Mouse (Mus musculus): ENCODE data around the gene Pcsk4. TPM values are rescaled to one million over a fixed set of nuclear protein-coding genes. Genes with fewer than 3 reads are reported as not detected.

The Pcsk4 gene
- total RNA-seq, 2 experiments from 2014 or later, result 2.2 to 2.9 TPM

DNA sequence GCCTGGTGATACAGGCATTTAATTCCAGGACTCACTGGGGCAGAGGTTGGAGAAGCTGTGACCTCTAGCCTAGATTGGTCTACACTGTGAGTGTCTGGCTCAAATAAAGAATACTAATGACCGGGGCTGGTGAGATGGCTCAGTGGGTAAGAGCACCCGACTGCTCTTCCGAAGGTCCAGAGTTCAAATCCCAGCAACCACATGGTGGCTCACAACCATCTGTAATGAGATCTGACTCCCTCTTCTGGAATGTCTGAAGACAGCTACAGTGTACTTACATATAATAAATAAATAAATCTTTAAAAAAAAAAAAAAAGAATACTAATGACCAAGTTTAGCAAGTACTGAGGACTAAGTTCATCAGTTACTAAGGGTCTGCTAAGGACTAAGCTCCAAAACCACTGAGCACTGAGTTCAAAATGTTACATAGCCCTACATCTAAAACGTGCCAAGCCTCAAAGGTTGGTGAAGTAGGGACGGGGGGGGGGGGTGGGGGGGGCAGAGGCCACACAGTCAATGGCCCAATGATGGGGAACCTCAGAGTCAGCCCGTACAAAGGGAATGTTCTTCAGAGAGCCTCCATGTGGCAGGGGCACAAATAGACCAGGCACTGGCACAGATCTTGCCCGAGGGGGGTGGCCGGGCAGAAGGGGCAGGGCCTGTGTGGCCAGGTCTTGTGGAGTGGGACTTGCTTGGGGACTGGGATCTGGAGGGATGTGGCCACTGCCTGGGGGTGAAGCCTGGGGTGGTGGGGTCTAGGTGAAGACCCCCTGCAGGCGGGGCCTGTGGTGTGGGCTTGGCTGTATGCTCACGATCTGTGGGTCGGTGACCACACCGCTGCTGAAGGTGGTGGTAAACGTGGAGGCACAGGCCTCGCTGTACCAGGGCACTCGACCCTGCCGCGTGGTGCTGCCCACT, 4.9 kb downstream of the Pcsk4 start:
- DNase-seq, result no peak
- intact Hi-C loops (cut with DNase I), result no loop called here

DNA sequence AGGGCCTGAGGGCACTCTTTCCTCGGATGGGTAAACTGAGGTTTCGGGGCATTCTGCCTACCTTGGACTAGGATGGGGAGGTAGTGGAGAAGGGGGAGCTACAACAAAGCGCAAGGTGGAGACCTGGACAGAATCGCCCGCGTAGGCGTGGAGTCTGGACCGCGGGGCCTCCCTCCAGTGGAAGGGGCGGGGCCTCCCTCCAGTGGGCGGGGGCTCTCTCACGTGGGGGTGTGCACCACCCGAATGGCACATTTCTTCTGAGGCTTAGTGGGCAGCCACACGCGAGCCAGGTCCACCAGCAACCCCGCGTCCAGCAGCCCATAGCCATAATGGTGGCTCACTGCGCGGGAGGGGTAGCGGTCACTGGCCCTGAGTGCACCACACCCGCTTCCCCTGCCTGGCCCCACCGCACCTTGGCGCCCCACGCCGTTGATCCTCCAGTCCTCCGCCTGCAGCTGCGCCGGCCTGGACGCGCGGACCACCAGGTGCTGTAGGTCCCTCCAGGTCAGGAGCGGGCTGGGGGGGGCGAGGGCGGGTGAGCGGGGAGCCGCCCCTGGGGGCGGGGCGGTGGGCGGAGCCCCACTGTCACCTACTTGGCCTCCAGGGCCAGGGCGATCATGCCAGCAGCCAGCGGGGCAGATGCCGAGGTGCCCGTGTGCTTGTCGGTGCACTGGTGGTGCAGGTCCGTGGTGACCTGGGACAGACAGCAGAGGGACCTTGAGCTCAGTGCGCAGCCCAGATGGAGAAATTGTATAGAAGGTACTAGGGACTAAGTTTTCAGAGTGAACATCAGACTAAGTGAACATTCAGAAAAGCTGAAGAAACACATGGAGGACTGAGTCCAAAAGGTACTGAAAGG, 5.8 kb downstream of the Pcsk4 start:
- peak; percentile 74 to 77 for DNase-seq
- intact Hi-C loops (cut with DNase I), result no loop called here

DNA sequence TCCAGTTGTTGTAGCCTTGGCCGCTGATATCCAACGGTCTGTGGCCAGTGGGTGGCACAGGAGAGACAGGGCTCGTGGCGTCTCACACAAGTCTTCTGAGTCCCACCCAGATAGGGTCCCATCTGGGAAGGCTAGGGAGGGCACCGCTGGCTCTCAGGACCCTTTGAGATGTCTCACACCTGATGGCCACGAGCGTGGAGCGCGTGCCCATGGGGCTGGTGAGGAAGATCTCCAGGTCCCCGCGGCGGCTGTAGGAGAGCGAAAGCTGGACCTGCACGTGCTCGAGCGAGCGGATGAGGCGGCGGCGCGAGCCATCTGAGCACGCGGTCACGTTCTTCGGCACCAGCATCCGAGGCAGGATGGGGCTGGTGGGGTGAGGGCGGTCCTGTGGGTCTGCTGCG, 6.5 kb downstream of the Pcsk4 start:
- peak in 1 of 2 experiments; percentile 48 for DNase-seq
- intact Hi-C loops (cut with DNase I), result no loop called here

DNA sequence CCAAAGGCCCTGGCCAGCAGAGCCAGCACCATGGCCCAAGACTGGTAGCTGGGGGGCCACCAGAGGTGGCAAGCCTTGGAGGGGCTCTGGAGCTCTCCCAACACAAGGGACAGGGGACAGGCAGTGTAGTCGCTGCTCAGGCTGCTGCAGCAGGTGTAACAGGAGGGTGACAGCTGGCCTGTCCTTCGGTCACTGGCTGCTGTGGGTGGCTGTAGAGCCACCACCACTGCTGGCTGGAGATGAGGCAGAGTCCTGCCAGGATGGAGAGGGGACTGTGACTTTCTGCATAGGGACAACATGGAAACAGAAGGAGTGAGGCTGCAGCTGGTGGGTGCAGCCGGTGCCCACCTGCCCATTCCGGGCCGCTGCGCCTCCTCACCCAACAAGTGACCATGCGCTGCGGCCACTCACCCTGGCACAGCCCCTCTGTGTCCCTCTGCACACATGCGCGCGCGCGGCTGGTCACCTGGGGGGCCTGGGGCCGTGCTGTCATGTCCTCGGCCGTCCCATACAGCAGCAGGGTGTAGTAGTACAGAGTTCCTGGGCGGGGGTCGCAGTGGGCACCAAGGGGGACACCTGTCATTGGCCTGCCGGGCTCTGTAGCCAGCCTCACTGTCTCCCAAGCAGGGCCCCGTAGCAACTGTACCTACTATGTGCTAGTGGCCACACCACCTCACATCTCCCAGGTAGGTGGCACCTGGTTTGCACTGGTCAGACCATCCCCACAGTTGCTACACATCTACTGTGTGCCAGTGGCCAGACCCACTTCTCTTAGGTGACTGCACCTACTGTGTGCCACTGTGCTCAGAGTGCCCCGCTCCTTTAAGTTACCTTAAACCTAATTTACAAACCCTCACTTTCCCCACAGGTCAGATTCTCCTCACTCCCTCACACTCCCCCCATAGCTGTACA, 7.4 kb downstream of the Pcsk4 start:
- DNase-seq, result no peak
- intact Hi-C loops (cut with DNase I), result loop anchor here (2.0 kb wide), 1 partner anchor 27 kb away; the partner anchor contains the start of gene Apc2

DNA sequence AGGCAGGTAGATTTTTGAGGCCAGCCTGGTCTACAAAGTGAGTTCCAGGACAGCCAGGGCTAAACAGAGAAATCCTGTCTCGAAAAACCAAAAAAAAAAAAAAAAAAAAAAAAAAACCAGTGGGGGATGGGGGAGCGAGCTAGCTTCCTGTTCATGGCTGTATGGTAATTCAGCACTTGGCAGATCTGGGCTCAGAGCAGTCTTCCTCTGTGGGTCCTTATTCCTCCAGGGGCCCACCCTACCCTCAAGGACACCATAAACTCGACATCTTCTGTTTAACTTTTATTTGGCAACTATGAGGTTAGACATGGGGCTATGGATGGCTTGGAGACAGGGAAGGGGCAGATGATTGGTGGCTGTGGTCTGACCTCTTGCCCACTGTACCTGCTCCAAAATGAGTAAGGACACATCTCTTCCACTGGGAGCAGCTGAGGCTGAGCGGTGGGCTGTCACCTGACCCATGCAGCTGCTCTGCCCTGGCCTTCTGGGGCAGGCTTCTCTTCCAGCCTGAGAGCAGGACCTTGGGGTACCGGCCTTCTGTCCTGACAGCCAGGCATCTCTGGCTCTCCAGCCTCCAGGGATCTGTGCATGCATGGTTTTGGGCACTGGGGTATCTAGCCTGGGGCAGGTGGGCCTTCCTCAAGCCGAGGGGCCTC, 8.2 kb downstream of the Pcsk4 start:
- DNase-seq, result no peak
- intact Hi-C loops (cut with DNase I), result loop anchor here (2.0 kb wide), 1 partner anchor 26 kb away; the partner anchor contains the start of gene Apc2

DNA sequence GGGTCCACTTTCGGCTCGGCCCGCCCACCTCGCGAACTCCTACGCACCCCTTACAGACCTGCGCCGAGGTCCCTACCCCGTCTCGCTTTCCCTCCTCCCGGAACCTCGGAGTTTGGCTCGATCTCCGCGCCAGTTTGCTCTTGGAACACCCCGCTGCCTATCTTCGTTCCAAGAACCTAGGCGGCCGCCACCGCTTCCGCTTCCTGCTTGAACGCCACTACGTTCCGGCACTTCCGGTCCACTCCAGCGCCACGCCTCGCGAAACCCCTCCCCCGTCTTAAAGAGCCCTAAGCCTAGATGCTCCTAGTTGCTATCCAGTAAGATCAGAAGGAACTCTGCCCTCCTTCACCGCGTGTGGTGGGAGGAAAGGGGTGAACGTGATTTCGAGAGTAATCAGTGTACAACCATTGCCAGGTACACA, 8.9 kb downstream of the Pcsk4 start, which contains the start of gene 2310011J03Rik:
2310011J03Rik (minus strand) TSS at position 198 of the 421 bp plus-strand sequence.
- DNase-seq, result peak; percentile 90 to 91
- intact Hi-C loops (cut with DNase I), result loop anchor here (2.0 kb wide), 1 partner anchor 26 kb away; the partner anchor contains the start of gene Apc2

DNA sequence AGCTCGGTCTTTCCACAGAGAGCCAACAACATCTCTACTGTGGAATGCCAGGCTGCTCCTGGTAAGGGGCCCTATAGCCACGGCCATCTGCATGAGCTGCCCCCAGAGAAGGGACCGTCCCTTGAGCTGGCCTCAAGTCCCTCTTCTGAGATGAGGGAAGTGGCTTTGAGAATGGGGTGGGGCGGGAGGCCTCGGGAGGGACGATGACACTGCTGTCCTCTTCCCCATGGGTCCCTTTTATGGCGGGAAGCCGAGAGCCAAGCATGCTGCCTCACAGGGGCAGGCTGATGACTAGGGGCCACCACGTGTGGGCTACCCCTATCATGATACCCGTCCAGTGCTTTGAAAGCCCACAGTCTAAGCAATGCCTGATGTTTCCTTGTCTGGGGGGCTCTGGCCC, 12.3 kb downstream of the Pcsk4 start:
- intact Hi-C loops (cut with DNase I), result no loop called here
- DNase-seq, result no peak

DNA sequence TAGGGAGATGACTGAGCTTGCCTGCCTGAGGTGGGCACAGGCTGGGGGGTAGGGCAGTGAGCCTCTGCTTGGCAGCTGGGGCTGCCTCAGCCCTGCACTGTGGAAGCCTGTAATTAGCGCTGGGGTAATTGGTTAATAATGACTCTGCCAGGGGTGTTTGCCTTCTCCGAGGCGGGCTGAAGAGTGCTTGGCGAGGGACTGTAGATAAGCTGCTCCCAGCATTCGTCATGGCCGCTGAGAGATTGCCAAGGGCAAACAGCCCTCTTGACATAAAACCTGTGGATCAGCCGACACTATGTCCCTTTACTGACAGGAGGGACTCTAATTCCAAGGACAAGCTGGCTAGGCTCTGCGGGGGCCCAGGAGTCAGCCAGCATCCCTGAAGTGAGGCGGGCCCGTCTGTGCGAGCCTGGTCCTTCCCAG, 12.9 kb downstream of the Pcsk4 start:
- DNase-seq, result no peak
- intact Hi-C loops (cut with DNase I), result no loop called here

DNA sequence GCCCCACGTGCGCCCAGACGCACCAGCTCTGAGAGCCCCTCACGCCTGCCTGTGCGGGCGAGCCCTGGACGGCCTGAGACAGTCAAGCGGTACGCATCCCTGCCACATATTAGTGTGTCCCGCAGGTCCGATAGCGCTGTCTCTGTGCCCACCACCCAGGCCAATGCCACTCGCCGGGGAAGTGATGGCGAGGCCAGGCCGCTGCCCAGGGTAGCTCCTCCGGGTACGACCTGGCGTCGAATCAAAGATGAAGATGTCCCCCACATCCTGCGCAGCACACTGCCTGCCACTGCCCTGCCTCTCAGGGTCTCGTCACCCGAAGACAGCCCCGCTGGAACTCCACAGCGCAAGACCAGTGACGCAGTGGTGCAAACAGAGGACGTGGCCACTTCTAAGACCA, 14.0 kb downstream of the Pcsk4 start:
- intact Hi-C loops (cut with DNase I), result no loop called here
- DNase-seq, result no peak

DNA sequence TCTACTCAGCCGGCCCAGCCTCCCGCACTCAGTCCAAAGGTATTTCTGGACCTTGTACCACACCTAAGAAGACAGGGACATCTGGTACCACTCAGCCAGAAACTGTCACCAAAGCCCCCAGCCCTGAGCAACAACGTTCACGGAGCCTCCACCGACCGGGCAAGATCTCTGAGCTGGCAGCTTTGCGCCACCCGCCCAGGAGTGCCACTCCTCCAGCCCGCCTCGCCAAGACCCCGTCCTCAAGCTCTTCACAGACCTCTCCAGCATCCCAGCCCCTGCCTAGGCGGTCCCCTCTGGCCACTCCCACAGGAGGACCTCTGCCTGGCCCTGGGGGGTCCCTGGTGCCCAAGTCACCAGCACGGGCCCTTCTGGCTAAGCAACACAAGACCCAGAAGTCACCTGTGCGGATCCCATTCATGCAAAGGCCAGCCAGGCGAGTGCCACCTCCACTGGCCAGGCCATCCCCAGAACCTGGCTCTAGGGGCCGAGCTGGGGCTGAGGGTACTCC, 14.8 kb downstream of the Pcsk4 start:
- DNase-seq, result no peak

DNA sequence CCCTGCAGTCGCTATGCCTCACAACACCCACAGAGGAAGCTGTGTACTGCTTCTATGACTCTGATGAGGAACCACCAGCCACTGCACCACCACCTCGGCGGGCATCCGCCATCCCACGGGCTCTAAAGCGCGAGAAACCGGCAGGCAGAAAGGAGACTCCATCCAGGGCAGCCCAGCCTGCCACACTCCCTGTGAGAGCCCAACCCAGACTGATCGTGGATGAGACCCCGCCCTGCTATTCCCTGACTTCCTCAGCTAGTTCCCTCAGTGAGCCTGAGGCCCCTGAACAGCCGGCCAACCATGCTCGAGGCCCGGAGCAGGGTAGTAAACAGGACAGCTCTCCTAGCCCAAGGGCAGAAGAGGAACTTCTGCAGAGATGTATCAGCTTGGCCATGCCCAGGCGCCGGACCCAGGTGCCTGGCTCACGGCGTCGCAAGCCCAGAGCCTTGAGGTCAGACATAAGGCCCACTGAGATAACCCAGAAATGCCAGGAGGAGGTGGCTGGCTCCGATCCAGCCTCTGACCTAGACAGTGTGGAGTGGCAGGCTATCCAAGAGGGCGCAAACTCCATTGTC, 15.6 kb downstream of the Pcsk4 start:
- intact Hi-C loops (cut with DNase I), result no loop called here
- no peak for DNase-seq

More for the DNA sequence above, 14.8 kb downstream of the Pcsk4 start:
- intact Hi-C loops (cut with DNase I), result no loop called here

DNA sequence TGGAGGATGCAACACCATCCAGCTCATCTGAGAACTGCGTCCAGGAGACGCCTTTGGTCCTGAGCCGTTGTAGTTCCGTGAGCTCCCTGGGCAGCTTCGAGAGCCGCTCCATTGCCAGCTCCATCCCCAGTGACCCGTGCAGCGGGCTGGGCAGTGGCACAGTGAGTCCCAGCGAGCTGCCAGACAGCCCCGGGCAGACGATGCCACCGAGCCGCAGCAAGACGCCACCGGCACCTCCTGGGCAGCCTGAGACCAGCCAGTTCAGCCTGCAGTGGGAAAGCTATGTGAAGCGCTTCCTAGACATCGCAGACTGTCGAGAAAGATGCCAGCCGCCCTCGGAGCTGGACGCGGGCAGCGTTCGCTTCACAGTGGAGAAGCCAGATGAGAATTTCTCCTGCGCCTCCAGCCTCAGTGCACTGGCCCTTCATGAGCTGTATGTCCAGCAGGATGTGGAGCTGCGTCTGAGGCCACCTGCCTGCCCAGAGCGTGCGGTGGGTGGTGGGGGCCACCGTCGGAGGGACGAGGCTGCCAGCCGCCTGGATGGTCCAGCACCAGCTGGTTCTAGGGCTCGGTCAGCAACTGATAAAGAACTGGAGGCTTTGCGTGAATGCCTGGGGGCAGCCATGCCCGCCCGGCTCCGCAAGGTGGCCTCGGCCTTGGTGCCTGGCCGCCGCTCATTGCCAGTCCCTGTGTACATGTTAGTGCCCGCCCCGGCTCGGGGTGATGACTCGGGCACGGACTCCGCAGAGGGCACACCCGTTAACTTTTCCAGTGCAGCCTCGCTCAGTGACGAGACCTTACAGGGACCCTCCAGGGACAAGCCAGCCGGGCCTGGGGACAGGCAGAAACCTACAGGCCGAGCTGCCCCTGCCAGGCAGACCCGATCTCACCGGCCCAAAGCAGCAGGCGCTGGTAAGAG, 16.5 kb downstream of the Pcsk4 start:
- intact Hi-C loops (cut with DNase I), result no loop called here
- no peak for DNase-seq

DNA sequence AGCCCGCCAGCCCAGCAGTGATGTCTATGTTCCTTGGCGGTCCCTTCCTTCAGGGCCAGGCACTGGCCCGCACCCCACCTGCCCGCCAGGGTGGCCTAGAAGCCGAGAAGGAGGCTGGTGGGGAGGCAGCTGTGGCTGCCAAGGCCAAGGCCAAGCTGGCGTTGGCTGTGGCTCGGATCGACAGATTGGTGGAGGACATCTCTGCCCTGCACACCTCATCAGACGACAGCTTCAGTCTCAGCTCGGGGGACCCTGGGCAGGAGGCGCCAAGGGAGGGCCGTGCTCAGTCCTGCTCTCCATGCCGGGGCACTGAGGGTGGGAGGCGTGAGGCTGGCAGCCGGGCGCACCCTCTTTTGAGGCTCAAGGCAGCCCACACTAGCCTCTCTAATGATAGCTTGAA, 17.7 kb downstream of the Pcsk4 start:
- DNase-seq, result no peak
- intact Hi-C loops (cut with DNase I), result no loop called here

DNA sequence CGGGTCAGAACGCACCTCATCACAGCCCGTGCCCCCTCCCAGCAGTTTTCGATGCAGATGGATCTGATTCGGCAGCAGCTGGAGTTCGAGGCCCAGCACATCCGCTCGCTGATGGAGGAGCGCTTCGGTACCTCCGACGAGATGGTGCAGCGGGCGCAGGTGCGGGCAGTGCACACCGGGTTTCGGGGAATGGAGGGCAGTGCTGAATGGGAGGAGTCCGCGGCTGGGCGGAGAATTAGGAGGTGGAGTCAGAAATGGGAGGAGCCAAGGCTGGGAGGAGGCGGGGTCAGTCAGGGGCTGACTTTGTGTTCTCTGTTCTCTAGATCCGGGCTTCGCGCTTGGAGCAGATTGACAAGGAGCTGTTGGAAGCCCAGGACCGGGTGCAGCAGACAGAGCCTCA, 24.4 kb downstream of the Pcsk4 start:
- DNase-seq, result no peak
- intact Hi-C loops (cut with DNase I), result no loop called here

DNA sequence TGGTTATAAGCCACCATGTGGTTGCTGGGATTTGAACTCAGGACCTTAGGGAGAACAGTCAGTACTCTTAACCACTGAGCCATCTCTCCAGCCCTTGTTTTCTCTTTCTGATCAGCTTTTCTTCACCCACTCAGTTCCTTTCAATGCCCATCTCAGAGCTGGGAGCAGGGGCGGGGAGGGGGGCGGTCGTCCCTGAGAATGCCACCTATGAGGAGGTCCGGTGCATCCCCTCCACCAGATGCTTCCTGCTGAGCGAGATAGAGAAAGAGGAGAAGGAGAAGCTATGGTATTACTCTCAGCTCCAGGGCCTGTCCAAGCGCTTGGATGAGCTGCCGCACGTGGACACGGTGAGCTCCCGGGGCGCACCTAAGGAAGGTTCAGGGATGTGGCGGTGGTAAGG, 24.8 kb downstream of the Pcsk4 start:
- DNase-seq, result no peak
- intact Hi-C loops (cut with DNase I), result no loop called here

DNA sequence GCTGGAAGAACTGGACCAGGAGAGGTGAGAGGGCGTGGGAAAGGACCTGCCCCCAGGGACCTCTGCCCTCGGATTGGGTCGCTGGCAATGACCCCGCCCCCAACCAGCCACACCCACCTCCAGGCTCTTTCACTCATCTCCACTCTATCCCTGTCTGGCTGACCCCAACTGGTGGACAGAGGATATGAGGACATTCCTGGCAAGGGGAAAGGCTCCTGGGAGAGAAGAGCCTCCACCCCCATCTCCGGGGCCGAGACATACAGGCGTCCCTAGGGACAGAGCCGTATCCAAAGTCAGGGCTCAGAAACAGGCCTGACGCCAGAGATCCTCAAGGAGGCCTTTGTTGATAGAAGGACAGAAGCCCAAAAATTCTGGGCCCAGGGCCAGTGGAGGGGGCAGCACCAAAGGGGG, 26.8 kb downstream of the Pcsk4 start:
- intact Hi-C loops (cut with DNase I), result no loop called here
- peak; percentile 82 to 83 for DNase-seq

DNA sequence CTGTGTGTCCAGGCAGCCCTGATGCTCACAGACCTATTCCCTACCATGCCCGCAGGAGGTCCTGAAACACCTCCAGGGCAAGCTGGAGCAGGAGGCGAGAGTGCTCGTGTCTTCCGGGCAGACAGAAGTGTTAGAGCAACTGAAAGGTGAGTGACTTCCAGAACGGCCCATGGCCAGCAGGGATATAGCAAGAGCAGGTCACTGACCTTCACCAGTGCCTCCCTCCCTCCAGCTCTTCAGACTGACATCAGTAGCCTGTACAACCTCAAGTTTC, 27.3 kb downstream of the Pcsk4 start:
- intact Hi-C loops (cut with DNase I), result no loop called here
- no peak for DNase-seq
